Mouse (Mus musculus) kidney, adult 10 weeks (tissue): ENCODE measurements around the gene Gm21425. TPM values are rescaled to one million over a fixed set of nuclear protein-coding genes. Genes with fewer than 3 reads are reported as not detected.

ENCODE experiments used
- polyA plus RNA-seq: library from polyadenylated mRNA; stranded (reverse); fragments of 350-450 nt; fragmentation: Illumina TruSeq; extraction: RNeasy Lipid Tissue Mini Kit (QIAGEN cat#74804); gene quantifications from one replicate; pipeline ENCODE4 v1.2.3, GENCODE M21; 2014; ENCODE audit warnings: low read depth, low replicate concordance

Gene Gm21425
- polyA plus RNA-seq, result not detected

GRCm38 (mm10) chrY:13161668-13162067 is at the start of gene Gm21425:
Gm21425 (plus strand) TSS chrY:13161968.

GRCm38 (mm10) chrY:13133392-13133791 is 28.4 kb upstream of the Gm21425 start, which contains the start of gene Gm21891:
Gm21891 (minus strand) TSS chrY:13133492.

Other genes with a start within 250 kb of the Gm21425 start
- not detected for gene Gm20807, start 119.1 kb upstream of the Gm21425 start, polyA plus RNA-seq
- not detected for gene Gm21891, start 28.5 kb upstream of the Gm21425 start, polyA plus RNA-seq
- not detected for gene Gm21828, start 62.0 kb downstream of the Gm21425 start, polyA plus RNA-seq
- not detected for gene Gm21440, start 90.4 kb downstream of the Gm21425 start, polyA plus RNA-seq
- gene Gm21454, start 90.5 kb downstream of the Gm21425 start, polyA plus RNA-seq, result not detected
- not detected for gene Gm21725, start 187.1 kb downstream of the Gm21425 start, polyA plus RNA-seq